Comparison of ENCODE assay signal across 13 mouse cellular contexts in genomic region chr3:47280270-47280669, GRCm38 (mm10).
A peak's percentile ranks its signal among the peaks of the same experiment; 100 is the strongest.
DNase-seq lines count a peak whose midpoint lies in the region; ATAC-seq and TF ChIP-seq lines count a peak whose summit lies in the region.
"Had no signal": no experiment of that assay in that cellular context is flagged by ENCODE, and none has a peak within 500 bp of the region (broad histone marks: within the 10 kb centered on the region; RNA-seq: fewer than 3 reads in every experiment).

No protein-coding gene starts in this region.

- H3K36me3 ChIP-seq in hindbrain, postnatal 0 days (ENCODE audit: insufficient read depth, low read length) = no peaks in the 10 kb centered on the region
- H3K36me3 ChIP-seq in hindbrain, embryonic 10.5 days = no peaks in the 10 kb centered on the region
- no peaks in the 10 kb centered on the region for H3K36me3 ChIP-seq in heart, embryonic 15.5 days

- no peak for TF ChIP-seq CTCF in hindbrain, postnatal 0 days (IDR thresholded peaks at IDR 0.05; ENCODE audit: low read depth)

- no peak overlapping the region for H3K4me2 ChIP-seq in hindbrain, postnatal 0 days (ENCODE audit: low read depth, low read length)
- no peak overlapping the region for H3K4me2 ChIP-seq in heart, embryonic 15.5 days

- no peak overlapping the region for H3K27ac ChIP-seq in hindbrain, postnatal 0 days
- H3K27ac ChIP-seq in hindbrain, embryonic 10.5 days = no peak overlapping the region
- no peak overlapping the region for H3K27ac ChIP-seq in heart, embryonic 15.5 days

- 30% methylated on average over 5 of the region's 5 CpGs for WGBS in hindbrain, postnatal 0 days
- 75% methylated on average over 5 of the region's 5 CpGs for WGBS in hindbrain, embryonic 10.5 days
- WGBS in heart, embryonic 15.5 days = 45% methylated on average over 5 of the region's 5 CpGs

- no peak overlapping the region for H3K4me3 ChIP-seq in hindbrain, postnatal 0 days (ENCODE audit: low read length)
- H3K4me3 ChIP-seq in hindbrain, embryonic 10.5 days = no peak overlapping the region
- H3K4me3 ChIP-seq in heart, embryonic 15.5 days = no peak overlapping the region
- H3K4me3 ChIP-seq: erythroblast, embryonic 14.5 days had no signal

- no peaks in the 10 kb centered on the region for H3K27me3 ChIP-seq in hindbrain, postnatal 0 days (ENCODE audit: insufficient read depth, low read length)
- no peaks in the 10 kb centered on the region for H3K27me3 ChIP-seq in hindbrain, embryonic 10.5 days (ENCODE audit: insufficient read depth, poor library complexity, severe bottlenecking)
- H3K27me3 ChIP-seq in heart, embryonic 15.5 days = no peaks in the 10 kb centered on the region

- H3K9ac ChIP-seq in hindbrain, postnatal 0 days (replicated peaks; ENCODE audit: low read length) = no peak overlapping the region
- no peak overlapping the region for H3K9ac ChIP-seq in heart, embryonic 15.5 days

- no peaks in the 10 kb centered on the region for H3K9me3 ChIP-seq in hindbrain, postnatal 0 days (ENCODE audit: low read length)
- no peaks in the 10 kb centered on the region for H3K9me3 ChIP-seq in hindbrain, embryonic 10.5 days
- no peaks in the 10 kb centered on the region for H3K9me3 ChIP-seq in heart, embryonic 15.5 days (replicated peaks)

- peak; percentile 6 for DNase-seq in embryo, embryonic 10 days (ENCODE audit: low spot score)
- DNase-seq in embryo, embryonic 11 days = no peak
- DNase-seq in hindbrain, postnatal 0 days (ENCODE audit: low spot score) = peak; percentile 21
- DNase-seq in hindbrain, embryonic 10.5 days (ENCODE audit: low spot score) = no peak
- DNase-seq in retina, embryonic 14.5 days (ENCODE audit: low spot score) = peak; percentile 68
- no peak for DNase-seq in adrenal gland, postnatal 36 days
- DNase-seq in urinary bladder, postnatal 4 days (ENCODE audit: low spot score in 2 of 2) = no peak
- DNase-seq: cerebellum, adult 18-20 months; gastrocnemius, postnatal 36 days; kidney, postnatal 4 days had no signal

- ATAC-seq in hindbrain, postnatal 0 days = 0 out of 2 replicates have a peak, but pooled peaks have one; percentile 18
- 0 out of 2 replicates have a peak, but pooled peaks have one; percentile 7 for ATAC-seq in heart, embryonic 15.5 days (replicated peaks; ENCODE audit: insufficient number of reproducible peaks, insufficient read depth, low FRiP score, low read depth)
- ATAC-seq: intestine, embryonic 16.5 days had no signal

- H3K4me1 ChIP-seq in hindbrain, postnatal 0 days (ENCODE audit: insufficient read depth, low read length) = no peaks in the 10 kb centered on the region
- H3K4me1 ChIP-seq in hindbrain, embryonic 10.5 days (replicated peaks) = no peaks in the 10 kb centered on the region
- H3K4me1 ChIP-seq in heart, embryonic 15.5 days (replicated peaks) = no peaks in the 10 kb centered on the region

Comparison
In these comparisons a context has a peak if more than half of its experiments do, and no peak if none do; other contexts are left out.
1. DNase-seq: peak in embryo, embryonic 10 days (single experiment), hindbrain, postnatal 0 days (single experiment) and retina, embryonic 14.5 days (single experiment); none in embryo, embryonic 11 days (single experiment), hindbrain, embryonic 10.5 days (single experiment), adrenal gland, postnatal 36 days (0 of 2) and urinary bladder, postnatal 4 days (0 of 2).